Mouse (Mus musculus): ENCODE data around the gene Dock2. TPM values are rescaled to one million over a fixed set of nuclear protein-coding genes. Genes with fewer than 3 reads are reported as not detected.

Gene Dock2
- polyA plus RNA-seq, 1 experiment, result 8.7 TPM

GRCm38 (mm10) chr11:34356109-34356508 lies 427.6 kb downstream of the Dock2 start:
- Histone ChIP-seq H3K4me3 (replicated peaks; ENCODE audit: extremely low read depth, low read depth, low read length) (no peak overlapping the region), H3K4me1 (ENCODE audit: control insufficient read depth, insufficient read depth, low read length) (no peaks in the 10 kb centered on the region)
- no peak for DNase-seq
- WGBS, result 49% methylated on average over 2 of the region's 2 CpGs
- TF ChIP-seq POLR2A (IDR thresholded peaks at IDR 0.05; ENCODE audit: borderline replicate concordance, extremely low read depth, low read depth, low read length) (no peak), CTCF (IDR thresholded peaks at IDR 0.05; ENCODE audit: insufficient read depth, low read length) (no peak)

GRCm38 (mm10) chr11:34355406-34355805 lies 428.3 kb downstream of the Dock2 start:
- WGBS, result 51% methylated on average over 12 of the region's 12 CpGs
- TF ChIP-seq POLR2A (IDR thresholded peaks at IDR 0.05; ENCODE audit: borderline replicate concordance, extremely low read depth, low read depth, low read length), result no peak
- no peak for TF ChIP-seq CTCF (IDR thresholded peaks at IDR 0.05; ENCODE audit: insufficient read depth, low read length)
- no peak overlapping the region for H3K4me3 ChIP-seq (replicated peaks; ENCODE audit: extremely low read depth, low read depth, low read length)

GRCm38 (mm10) chr11:34349453-34350056 lies 434.1 kb downstream of the Dock2 start:
- no peak for TF ChIP-seq POLR2A (IDR thresholded peaks at IDR 0.05; ENCODE audit: borderline replicate concordance, extremely low read depth, low read depth, low read length)
- Histone ChIP-seq H3K4me1 (ENCODE audit: control insufficient read depth, insufficient read depth, low read length) (no peaks in the 10 kb centered on the region), H3K4me3 (replicated peaks; ENCODE audit: extremely low read depth, low read depth, low read length) (no peak overlapping the region)
- DNase-seq, result no peak
- WGBS, result 80% methylated on average over 10 of the region's 10 CpGs

More at GRCm38 (mm10) chr11:34355406-34355805, 428.3 kb downstream of the Dock2 start:
- DNase-seq, result no peak
- H3K4me1 ChIP-seq (ENCODE audit: control insufficient read depth, insufficient read depth, low read length), result no peaks in the 10 kb centered on the region

- TF ChIP-seq POLR2A (IDR thresholded peaks at IDR 0.05; ENCODE audit: borderline replicate concordance, extremely low read depth, low read depth, low read length), result no peak
- TF ChIP-seq CTCF (IDR thresholded peaks at IDR 0.05; ENCODE audit: insufficient read depth, low read length), result no peak
- 24% methylated on average over 4 of the region's 4 CpGs for WGBS
- Histone ChIP-seq H3K4me1 (ENCODE audit: control insufficient read depth, insufficient read depth, low read length) (no peaks in the 10 kb centered on the region), H3K4me3 (replicated peaks; ENCODE audit: extremely low read depth, low read depth, low read length) (no peak overlapping the region)
- DNase-seq, result no peak
These were observed 435.3 kb downstream of the Dock2 start for GRCm38 (mm10) chr11:34348287-34348918.

GRCm38 (mm10) chr11:34344310-34344709 lies 439.4 kb downstream of the Dock2 start:
- Histone ChIP-seq H3K4me3 (replicated peaks; ENCODE audit: extremely low read depth, low read depth, low read length) (no peak overlapping the region), H3K4me1 (ENCODE audit: control insufficient read depth, insufficient read depth, low read length) (no peaks in the 10 kb centered on the region)
- TF ChIP-seq CTCF (IDR thresholded peaks at IDR 0.05; ENCODE audit: insufficient read depth, low read length), result no peak
- no peak for TF ChIP-seq POLR2A (IDR thresholded peaks at IDR 0.05; ENCODE audit: borderline replicate concordance, extremely low read depth, low read depth, low read length)
- no peak for DNase-seq
- whole genome bisulfite sequencing, result 75% methylated on average over 5 of the region's 5 CpGs

GRCm38 (mm10) chr11:34343742-34344307 lies 439.9 kb downstream of the Dock2 start:
- Histone ChIP-seq H3K4me1 (ENCODE audit: control insufficient read depth, insufficient read depth, low read length) (no peaks in the 10 kb centered on the region), H3K4me3 (replicated peaks; ENCODE audit: extremely low read depth, low read depth, low read length) (no peak overlapping the region)
- TF ChIP-seq CTCF (IDR thresholded peaks at IDR 0.05; ENCODE audit: insufficient read depth, low read length) (no peak), POLR2A (IDR thresholded peaks at IDR 0.05; ENCODE audit: borderline replicate concordance, extremely low read depth, low read depth, low read length) (no peak)
- 52% methylated on average over 4 of the region's 4 CpGs for WGBS
- no peak for DNase-seq

- no peak for TF ChIP-seq POLR2A (IDR thresholded peaks at IDR 0.05; ENCODE audit: borderline replicate concordance, extremely low read depth, low read depth, low read length)
- TF ChIP-seq CTCF (IDR thresholded peaks at IDR 0.05; ENCODE audit: insufficient read depth, low read length), result no peak
- H3K4me1 ChIP-seq (ENCODE audit: control insufficient read depth, insufficient read depth, low read length), result no peaks in the 10 kb centered on the region
- no peak for DNase-seq
- WGBS, result 70% methylated on average over 5 of the region's 5 CpGs
- H3K4me3 ChIP-seq (replicated peaks; ENCODE audit: extremely low read depth, low read depth, low read length), result no peak overlapping the region
These were observed 444.0 kb downstream of the Dock2 start for GRCm38 (mm10) chr11:34339693-34340092.

- no peak for TF ChIP-seq CTCF (IDR thresholded peaks at IDR 0.05; ENCODE audit: insufficient read depth, low read length)
- no peak for TF ChIP-seq POLR2A (IDR thresholded peaks at IDR 0.05; ENCODE audit: borderline replicate concordance, extremely low read depth, low read depth, low read length)
- no peak for DNase-seq
- 74% methylated on average over 1 of the region's 1 CpGs for WGBS
- no peaks in the 10 kb centered on the region for H3K4me1 ChIP-seq (ENCODE audit: control insufficient read depth, insufficient read depth, low read length)
- no peak overlapping the region for H3K4me3 ChIP-seq (replicated peaks; ENCODE audit: extremely low read depth, low read depth, low read length)
These were observed 445.8 kb downstream of the Dock2 start for GRCm38 (mm10) chr11:34337907-34338306.

GRCm38 (mm10) chr11:34332344-34333031 lies 451.2 kb downstream of the Dock2 start:
- 53% methylated on average over 7 of the region's 7 CpGs for WGBS
- no peak for DNase-seq

More at GRCm38 (mm10) chr11:34332344-34333031, 451.2 kb downstream of the Dock2 start:
- TF ChIP-seq POLR2A (IDR thresholded peaks at IDR 0.05; ENCODE audit: borderline replicate concordance, extremely low read depth, low read depth, low read length) (no peak), CTCF (IDR thresholded peaks at IDR 0.05; ENCODE audit: insufficient read depth, low read length) (no peak)
- H3K4me3 ChIP-seq (replicated peaks; ENCODE audit: extremely low read depth, low read depth, low read length), result no peak overlapping the region
- H3K4me1 ChIP-seq (ENCODE audit: control insufficient read depth, insufficient read depth, low read length), result no peaks in the 10 kb centered on the region

Measured in lung, adult 2 months (tissue).